ENCODE assay signal across 7 mouse cellular contexts in the genomic region with DNA sequence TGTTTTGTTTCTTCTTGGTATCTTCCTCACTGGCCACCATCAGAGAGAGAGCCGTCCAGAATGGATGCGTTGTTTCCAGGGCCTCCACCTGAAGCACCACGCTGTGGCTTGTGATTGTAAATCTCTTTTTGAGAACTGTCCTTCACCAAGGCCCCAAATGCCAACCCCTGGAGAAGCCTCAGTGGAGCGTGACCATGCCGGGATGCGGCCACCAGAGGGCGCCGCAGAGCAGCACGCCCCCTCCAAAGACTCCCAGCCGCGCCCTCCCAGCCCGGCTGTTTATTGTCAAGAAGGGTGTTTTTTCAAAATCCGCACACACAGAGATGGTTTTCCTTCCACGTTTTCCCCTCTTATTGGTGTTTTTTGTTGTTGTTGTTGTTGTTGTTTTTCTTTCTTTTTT.
DNase-seq lines count a peak whose midpoint lies in the region; ATAC-seq and TF ChIP-seq lines count a peak whose summit lies in the region.

No protein-coding gene starts in this region.

- peak; percentile 53 for TF ChIP-seq CTCF in cortical plate, adult 2 months (IDR thresholded peaks at IDR 0.05; ENCODE audit: extremely low read depth, insufficient read depth, low read length)

- intact Hi-C loops in gastrocnemius, postnatal 36 days (cut with DNase I), result loop anchor here (5.0 kb wide), 3 partner anchors 129 to 414 kb away; partner anchors contain the start of gene Arid1b
- intact Hi-C loops in left cerebral cortex, postnatal 4 days (cut with DNase I), result loop anchor here (10.0 kb wide), 2 partner anchors 127 to 217 kb away; partner anchors contain the start of gene Arid1b

- no peaks in the 10 kb centered on the region for H3K27me3 ChIP-seq in intestine, embryonic 16.5 days (replicated peaks; ENCODE audit: control insufficient read depth, insufficient read depth, low read length)
- H3K27me3 ChIP-seq in midbrain, embryonic 16.5 days (ENCODE audit: control insufficient read depth, insufficient read depth, low read depth, low read length), result no peaks in the 10 kb centered on the region; the same call in 1 of the 2 replicates

- H3K9ac ChIP-seq in intestine, embryonic 16.5 days (ENCODE audit: low read depth, low read length), result no peak overlapping the region
- no peak overlapping the region for H3K9ac ChIP-seq in midbrain, embryonic 16.5 days (ENCODE audit: low read depth, low read length)

- no peaks in the 10 kb centered on the region for H3K36me3 ChIP-seq in intestine, embryonic 16.5 days (ENCODE audit: control insufficient read depth, insufficient read depth, low read length)
- no peaks in the 10 kb centered on the region for H3K36me3 ChIP-seq in midbrain, embryonic 16.5 days (ENCODE audit: control insufficient read depth, insufficient read depth, low read length)

- H3K4me2 ChIP-seq in intestine, embryonic 16.5 days (ENCODE audit: low read depth, low read length), result 0 out of 2 replicates have a peak overlapping the region, but pooled peaks have one; percentile 24
- no peak overlapping the region for H3K4me2 ChIP-seq in midbrain, embryonic 16.5 days (ENCODE audit: low read length)

- no peak for TF ChIP-seq POLR2A in cortical plate, adult 2 months (IDR thresholded peaks at IDR 0.05; ENCODE audit: extremely low read depth, insufficient read depth, low read length)

- H3K27ac ChIP-seq in cortical plate, adult 2 months (ENCODE audit: insufficient read depth, low read length), result no peak overlapping the region
- H3K27ac ChIP-seq in intestine, embryonic 16.5 days (ENCODE audit: low read length), result no peak overlapping the region
- H3K27ac ChIP-seq in midbrain, embryonic 16.5 days (ENCODE audit: low read length), result no peak overlapping the region

- H3K9me3 ChIP-seq in intestine, embryonic 16.5 days (ENCODE audit: control insufficient read depth, low read length), result no peaks in the 10 kb centered on the region
- H3K9me3 ChIP-seq in midbrain, embryonic 16.5 days (replicated peaks; ENCODE audit: control insufficient read depth, low read length, poor library complexity, severe bottlenecking), result peaks cover 3% of the 10 kb centered on the region; the same call in 1 of the 2 replicates

- ATAC-seq in intestine, embryonic 16.5 days, result peak; percentile 74
- ATAC-seq in midbrain, embryonic 16.5 days, result peak; percentile 62; the same call in 1 of the 2 replicates

- H3K4me3 ChIP-seq in cortical plate, adult 2 months (ENCODE audit: insufficient read depth, low read length), result no peak overlapping the region
- H3K4me3 ChIP-seq in intestine, embryonic 16.5 days (ENCODE audit: low read length), result no peak overlapping the region
- H3K4me3 ChIP-seq in midbrain, embryonic 16.5 days (ENCODE audit: low read depth, low read length), result no peak overlapping the region

- DNase-seq in adrenal gland, adult 18-20 months (ENCODE audit: low spot score in 2 of 2), result peak; percentile 79 to 82
- peak; percentile 65 to 71 for DNase-seq in gastrocnemius, postnatal 36 days
- DNase-seq in left cerebral cortex, postnatal 4 days, result peak; percentile 70
- peak; percentile 49 to 73 for DNase-seq in spleen, postnatal 10 days (ENCODE audit: low spot score in 2 of 2)

- no peaks in the 10 kb centered on the region for H3K4me1 ChIP-seq in cortical plate, adult 2 months (ENCODE audit: control insufficient read depth, insufficient read depth, low read length)
- no peaks in the 10 kb centered on the region for H3K4me1 ChIP-seq in intestine, embryonic 16.5 days (ENCODE audit: control insufficient read depth, insufficient read depth, low read length)
- peaks cover 2% of the 10 kb centered on the region; the same call in 1 of the 2 replicates for H3K4me1 ChIP-seq in midbrain, embryonic 16.5 days (ENCODE audit: control insufficient read depth, insufficient read depth, low read length)

- 3% methylated on average over 14 of the region's 14 CpGs for WGBS in intestine, embryonic 16.5 days
- 2% methylated on average over 14 of the region's 14 CpGs for WGBS in midbrain, embryonic 16.5 days
